Mouse (Mus musculus) myocyte (in vitro differentiated cells): ENCODE data around the gene Loxl1.

Source experiments
- CEBPB ChIP-seq: IDR thresholded peaks from 2 replicates; pipeline ENCODE4 v1.6.1; 2011; ENCODE audit warnings: mild to moderate bottlenecking, moderate library complexity; ENCODE audit not compliant: poor library complexity, insufficient read depth, severe bottlenecking
- E2F4 ChIP-seq: IDR thresholded peaks from one replicate; pipeline ENCODE4 v1.6.1; 2011; ENCODE audit warnings: mild to moderate bottlenecking, control low read depth, moderate library complexity; ENCODE audit not compliant: insufficient read depth
- MAX ChIP-seq: IDR thresholded peaks from one replicate; pipeline ENCODE4 v1.6.1; 2011; ENCODE audit warnings: low read depth, mild to moderate bottlenecking, control low read depth
- MYOD1 ChIP-seq, 3 experiments: IDR thresholded peaks; one replicate each; pipeline ENCODE4 v1.6.1; 2011; ENCODE audit warnings: control low read depth in 2 of 3, low read depth in 2 of 3, mild to moderate bottlenecking in 2 of 3, moderate library complexity in 1 of 3; ENCODE audit not compliant: insufficient read length in 2 of 3, control insufficient read depth in 1 of 3
- MYOG ChIP-seq, 3 experiments: IDR thresholded peaks; one replicate each; pipeline ENCODE4 v1.6.1; 2011; ENCODE audit warnings: control low read depth in 2 of 3, low read depth in 2 of 3, mild to moderate bottlenecking in 2 of 3; ENCODE audit not compliant: insufficient read length in 2 of 3, control insufficient read depth in 1 of 3, insufficient read depth in 1 of 3
- POLR2A ChIP-seq: IDR thresholded peaks from one replicate; pipeline ENCODE4 v1.6.1; 2011; ENCODE audit warnings: low read depth, mild to moderate bottlenecking, control low read depth, moderate library complexity; ENCODE audit not compliant: insufficient read length
- POLR2AphosphoS2 ChIP-seq: IDR thresholded peaks from one replicate; pipeline ENCODE4 v1.6.1; 2011; ENCODE audit warnings: low read depth, control low read depth; ENCODE audit not compliant: insufficient read length
- REST ChIP-seq: IDR thresholded peaks from one replicate; pipeline ENCODE4 v1.6.1; 2011; ENCODE audit warnings: mild to moderate bottlenecking, control low read depth, moderate library complexity; ENCODE audit not compliant: insufficient read depth, insufficient read length
- SRF ChIP-seq: IDR thresholded peaks from one replicate; pipeline ENCODE4 v1.6.1; 2011; ENCODE audit warnings: low read depth; ENCODE audit not compliant: control insufficient read depth, insufficient read length
- TCF12 ChIP-seq: IDR thresholded peaks from one replicate; pipeline ENCODE4 v1.6.1; 2011; ENCODE audit warnings: mild to moderate bottlenecking, control low read depth; ENCODE audit not compliant: poor library complexity, insufficient read depth, severe bottlenecking
- TCF3 ChIP-seq: IDR thresholded peaks from one replicate; pipeline ENCODE4 v1.6.1; 2011; ENCODE audit warnings: low read depth, control low read depth; ENCODE audit not compliant: insufficient read length

GRCm38 (mm10) chr9:58272068-58272541, 40.9 kb downstream of the Loxl1 start:
- TF ChIP-seq POLR2A (no peak), REST (no peak), MYOD1 (IDR thresholded peaks at IDR 0.05; ENCODE audit: control insufficient read depth in 1 of 3, insufficient read length in 2 of 3, low read depth in 2 of 3) (no peak), MAX (no peak), E2F4 (no peak), CEBPB (no peak), SRF (no peak), MYOG (IDR thresholded peaks at IDR 0.05; ENCODE audit: control insufficient read depth in 1 of 3, insufficient read depth in 1 of 3, insufficient read length in 2 of 3, low read depth in 2 of 3) (no peak), POLR2AphosphoS2 (no peak), TCF3 (no peak), TCF12 (no peak)
